Mouse (Mus musculus): ENCODE results near the gene Mtch1. TPM values are rescaled to one million over a fixed set of nuclear protein-coding genes. Genes with fewer than 3 reads are reported as not detected.
A peak's percentile ranks its signal among the peaks of the same experiment; 100 is the strongest.
"Not testable (repeated sequence)": the region's sequence is repeated elsewhere in the genome, so short reads cannot be mapped to it uniquely, and the experiment has no call there.

The Mtch1 gene
- polyA plus RNA-seq, 1 experiment from 2014 or later, result 266 TPM

- Histone ChIP-seq H3K4me3 (ENCODE audit: low read depth, low read length) (peak overlapping the region; percentile 38), H3K27ac (ENCODE audit: low read depth, low read length) (peak overlapping the region; percentile 98), H3K9me3 (replicated peaks; ENCODE audit: control insufficient read depth, low read length) (no peaks in the 10 kb centered on the region), H3K36me3 (ENCODE audit: control insufficient read depth, insufficient read depth, low read length) (no peaks in the 10 kb centered on the region), H3K4me2 (peak overlapping the region; percentile 73), H3K27me3 (ENCODE audit: control insufficient read depth, insufficient read depth, low read length) (no peaks in the 10 kb centered on the region), H3K4me1 (ENCODE audit: control insufficient read depth, insufficient read depth, low read length) (peaks cover 24% of the 10 kb centered on the region), H3K9ac (ENCODE audit: low read depth, low read length) (peak overlapping the region; percentile 72)
- peak; percentile 88 for ATAC-seq (replicated peaks; ENCODE audit: insufficient number of reproducible peaks, low FRiP score, low TSS enrichment)
- 2% methylated on average over 11 of the region's 11 CpGs for whole genome bisulfite sequencing (ENCODE audit: insufficient replicate concordance)
These were observed 8.7 kb upstream of the Mtch1 start for GRCm38 (mm10) chr17:29356479-29356856.

DNA sequence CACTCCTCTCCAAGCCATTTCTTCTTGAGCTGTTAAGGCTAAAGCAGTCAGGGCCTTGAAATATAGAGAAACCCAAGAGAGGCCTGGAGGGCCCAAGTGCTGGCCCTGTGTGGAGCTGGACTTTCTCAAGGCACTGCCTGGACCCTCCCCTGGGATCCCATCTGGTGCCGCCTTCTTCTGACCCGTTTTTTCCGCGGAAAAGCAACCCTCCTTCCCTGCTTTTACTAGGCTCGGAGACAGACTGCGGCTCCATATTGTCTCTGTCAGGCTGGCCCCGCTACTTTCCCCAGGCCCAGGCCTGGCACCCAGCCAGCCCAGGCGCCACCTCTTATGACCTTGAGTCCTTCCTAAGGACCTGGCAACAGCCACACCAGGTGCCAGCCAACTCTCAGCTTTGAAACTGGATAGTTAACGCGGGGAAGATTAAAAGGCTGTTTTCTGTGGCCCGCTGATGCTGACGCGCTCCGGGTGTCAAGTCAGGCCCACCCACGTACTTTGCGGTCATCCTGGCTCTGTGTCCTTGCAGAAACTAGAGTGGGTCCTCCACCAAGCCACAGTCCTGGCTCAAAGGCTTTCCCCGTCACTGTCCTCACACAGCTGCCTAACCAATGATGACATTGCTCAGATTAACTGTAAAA, 8.2 kb upstream of the Mtch1 start:
- no peaks in the 10 kb centered on the region for H3K27me3 ChIP-seq (ENCODE audit: control insufficient read depth, insufficient read depth, low read length)
- H3K9ac ChIP-seq (ENCODE audit: low read depth, low read length), result peak overlapping the region; percentile 72
- peak overlapping the region; percentile 38 for H3K4me3 ChIP-seq (ENCODE audit: low read depth, low read length)
- peak overlapping the region; percentile 73 for H3K4me2 ChIP-seq
- peak; percentile 56 for ATAC-seq (replicated peaks; ENCODE audit: insufficient number of reproducible peaks, low FRiP score, low TSS enrichment)
- no peaks in the 10 kb centered on the region for H3K36me3 ChIP-seq (ENCODE audit: control insufficient read depth, insufficient read depth, low read length)
- WGBS (ENCODE audit: insufficient replicate concordance), result 11% methylated on average over 17 of the region's 17 CpGs
- peaks cover 24% of the 10 kb centered on the region for H3K4me1 ChIP-seq (ENCODE audit: control insufficient read depth, insufficient read depth, low read length)
- H3K9me3 ChIP-seq (replicated peaks; ENCODE audit: control insufficient read depth, low read length), result no peaks in the 10 kb centered on the region
- peak overlapping the region; percentile 98 for H3K27ac ChIP-seq (ENCODE audit: low read depth, low read length)

GRCm38 (mm10) chr17:29355461-29355840, 7.7 kb upstream of the Mtch1 start:
- Histone ChIP-seq H3K36me3 (ENCODE audit: control insufficient read depth, insufficient read depth, low read length) (no peaks in the 10 kb centered on the region), H3K27me3 (ENCODE audit: control insufficient read depth, insufficient read depth, low read length) (no peaks in the 10 kb centered on the region), H3K9ac (ENCODE audit: low read depth, low read length) (peak overlapping the region; percentile 72), H3K4me1 (ENCODE audit: control insufficient read depth, insufficient read depth, low read length) (peaks cover 24% of the 10 kb centered on the region), H3K4me2 (peak overlapping the region; percentile 73), H3K9me3 (replicated peaks; ENCODE audit: control insufficient read depth, low read length) (no peaks in the 10 kb centered on the region), H3K4me3 (ENCODE audit: low read depth, low read length) (no peak overlapping the region), H3K27ac (ENCODE audit: low read depth, low read length) (peak overlapping the region; percentile 98)
- ATAC-seq (replicated peaks; ENCODE audit: insufficient number of reproducible peaks, low FRiP score, low TSS enrichment), result no peak
- WGBS (ENCODE audit: insufficient replicate concordance), result 50% methylated on average over 5 of the region's 5 CpGs

- not testable (repeated sequence) for H3K4me3 ChIP-seq (ENCODE audit: low read depth, low read length); H3K27ac ChIP-seq (ENCODE audit: low read depth, low read length); H3K9me3 ChIP-seq (replicated peaks; ENCODE audit: control insufficient read depth, low read length); H3K9ac ChIP-seq (ENCODE audit: low read depth, low read length); ATAC-seq (replicated peaks; ENCODE audit: insufficient number of reproducible peaks, low FRiP score, low TSS enrichment); H3K4me2 ChIP-seq; H3K36me3 ChIP-seq (ENCODE audit: control insufficient read depth, insufficient read depth, low read length); H3K27me3 ChIP-seq (ENCODE audit: control insufficient read depth, insufficient read depth, low read length)
- 80% methylated on average over 5 of the region's 5 CpGs for WGBS (ENCODE audit: insufficient replicate concordance)
- peaks cover 20% of the 10 kb centered on the region for H3K4me1 ChIP-seq (ENCODE audit: control insufficient read depth, insufficient read depth, low read length)
These were observed 3.3 kb upstream of the Mtch1 start for GRCm38 (mm10) chr17:29351056-29351455.

- Histone ChIP-seq H3K36me3 (ENCODE audit: control insufficient read depth, insufficient read depth, low read length) (peaks cover 3% of the 10 kb centered on the region; the same call in 1 of the 2 replicates), H3K4me2 (no peak overlapping the region), H3K27me3 (ENCODE audit: control insufficient read depth, insufficient read depth, low read length) (no peaks in the 10 kb centered on the region), H3K9me3 (replicated peaks; ENCODE audit: control insufficient read depth, low read length) (no peaks in the 10 kb centered on the region), H3K4me1 (ENCODE audit: control insufficient read depth, insufficient read depth, low read length) (peaks cover 14% of the 10 kb centered on the region), H3K4me3 (ENCODE audit: low read depth, low read length) (no peak overlapping the region), H3K27ac (ENCODE audit: low read depth, low read length) (no peak overlapping the region), H3K9ac (ENCODE audit: low read depth, low read length) (no peak overlapping the region)
- ATAC-seq (replicated peaks; ENCODE audit: insufficient number of reproducible peaks, low FRiP score, low TSS enrichment), result no peak
- 72% methylated on average over 2 of the region's 2 CpGs for WGBS (ENCODE audit: insufficient replicate concordance)
These were observed 1.3 kb upstream of the Mtch1 start for GRCm38 (mm10) chr17:29348996-29349395.

GRCm38 (mm10) chr17:29347126-29347644, 549 bp downstream of the Mtch1 start:
- Histone ChIP-seq H3K36me3 (ENCODE audit: control insufficient read depth, insufficient read depth, low read length) (peaks cover 3% of the 10 kb centered on the region; the same call in 1 of the 2 replicates), H3K27ac (ENCODE audit: low read depth, low read length) (peak overlapping the region; percentile 75), H3K4me3 (ENCODE audit: low read depth, low read length) (peak overlapping the region; percentile 87), H3K4me2 (peak overlapping the region; percentile 82), H3K9me3 (replicated peaks; ENCODE audit: control insufficient read depth, low read length) (no peaks in the 10 kb centered on the region), H3K27me3 (ENCODE audit: control insufficient read depth, insufficient read depth, low read length) (no peaks in the 10 kb centered on the region), H3K9ac (ENCODE audit: low read depth, low read length) (peak overlapping the region; percentile 83), H3K4me1 (ENCODE audit: control insufficient read depth, insufficient read depth, low read length) (peaks cover 24% of the 10 kb centered on the region)
- WGBS (ENCODE audit: insufficient replicate concordance), result under 1% methylated on average over 43 of the region's 45 CpGs
- peak; percentile 8; the same call in 1 of the 2 replicates for ATAC-seq (replicated peaks; ENCODE audit: insufficient number of reproducible peaks, low FRiP score, low TSS enrichment)

DNA sequence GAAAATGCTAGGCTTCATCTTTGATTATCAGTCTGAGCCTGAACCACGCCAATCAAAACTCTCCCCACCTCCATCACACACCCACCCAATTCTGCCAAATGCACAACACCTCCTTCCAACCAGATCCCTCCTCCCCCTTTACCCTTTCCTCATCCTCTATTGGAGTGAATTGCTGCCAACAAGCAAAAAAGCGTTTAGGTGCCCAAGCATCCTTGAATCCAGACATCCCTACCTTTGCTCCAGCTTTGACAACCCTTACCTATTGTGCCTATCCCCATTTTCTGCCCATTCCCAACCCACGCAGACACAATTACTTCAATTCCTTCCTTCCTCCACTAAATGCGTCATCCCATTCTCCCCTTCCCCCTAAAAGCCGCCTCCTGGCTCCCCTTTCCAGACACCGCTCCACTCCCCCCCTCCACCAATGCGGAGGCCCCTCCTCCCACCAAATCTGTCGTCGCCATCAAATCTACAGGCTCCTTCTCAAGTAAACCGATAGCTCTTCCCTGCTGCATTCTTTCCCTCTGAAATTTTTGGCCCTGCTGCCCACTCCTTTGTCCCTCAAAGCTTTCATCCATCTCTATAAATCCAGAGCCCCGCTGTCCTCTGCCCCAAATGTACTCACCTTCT, 1.1 kb downstream of the Mtch1 start:
- peak overlapping the region; percentile 83 for H3K9ac ChIP-seq (ENCODE audit: low read depth, low read length)
- H3K27ac ChIP-seq (ENCODE audit: low read depth, low read length), result peak overlapping the region; percentile 75
- no peaks in the 10 kb centered on the region for H3K27me3 ChIP-seq (ENCODE audit: control insufficient read depth, insufficient read depth, low read length)
- H3K4me2 ChIP-seq, result peak overlapping the region; percentile 82
- H3K36me3 ChIP-seq (ENCODE audit: control insufficient read depth, insufficient read depth, low read length), result peaks cover 3% of the 10 kb centered on the region; the same call in 1 of the 2 replicates
- WGBS (ENCODE audit: insufficient replicate concordance), result 2% methylated on average over 11 of the region's 11 CpGs
- no peaks in the 10 kb centered on the region for H3K9me3 ChIP-seq (replicated peaks; ENCODE audit: control insufficient read depth, low read length)
- H3K4me3 ChIP-seq (ENCODE audit: low read depth, low read length), result peak overlapping the region; percentile 87
- ATAC-seq (replicated peaks; ENCODE audit: insufficient number of reproducible peaks, low FRiP score, low TSS enrichment), result no peak
- H3K4me1 ChIP-seq (ENCODE audit: control insufficient read depth, insufficient read depth, low read length), result peaks cover 30% of the 10 kb centered on the region

DNA sequence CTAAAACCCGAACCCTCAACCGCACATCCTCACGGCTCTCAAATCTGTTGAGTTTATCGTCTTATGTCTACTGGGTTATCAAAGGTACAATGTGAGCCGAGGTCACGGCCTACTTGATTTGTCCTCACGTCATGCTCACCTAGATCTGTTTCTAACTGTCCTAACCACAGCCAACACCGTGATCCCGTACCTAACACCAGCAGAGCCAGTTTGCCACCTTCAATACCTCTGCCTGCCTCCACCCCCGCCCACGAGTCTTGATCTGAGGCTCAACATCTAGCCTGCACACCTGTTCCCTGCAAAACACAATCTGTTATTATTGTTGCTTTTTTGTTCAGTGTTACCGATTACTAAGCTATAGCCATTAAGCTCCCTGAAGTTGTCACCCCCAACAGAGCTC, 2.5 kb downstream of the Mtch1 start:
- 83% methylated on average over 12 of the region's 12 CpGs for WGBS (ENCODE audit: insufficient replicate concordance)
- Histone ChIP-seq H3K4me2 (no peak overlapping the region), H3K27ac (ENCODE audit: low read depth, low read length) (no peak overlapping the region), H3K4me1 (ENCODE audit: control insufficient read depth, insufficient read depth, low read length) (peaks cover 41% of the 10 kb centered on the region), H3K9me3 (replicated peaks; ENCODE audit: control insufficient read depth, low read length) (no peaks in the 10 kb centered on the region), H3K9ac (ENCODE audit: low read depth, low read length) (no peak overlapping the region), H3K27me3 (ENCODE audit: control insufficient read depth, insufficient read depth, low read length) (no peaks in the 10 kb centered on the region), H3K36me3 (ENCODE audit: control insufficient read depth, insufficient read depth, low read length) (peaks cover 4% of the 10 kb centered on the region; the same call in 1 of the 2 replicates), H3K4me3 (ENCODE audit: low read depth, low read length) (no peak overlapping the region; the same call in 1 of the 2 replicates)
- ATAC-seq (replicated peaks; ENCODE audit: insufficient number of reproducible peaks, low FRiP score, low TSS enrichment), result no peak
